Mouse (Mus musculus): ENCODE data around the gene Fkrp. TPM values are rescaled to one million over a fixed set of nuclear protein-coding genes. Genes with fewer than 3 reads are reported as not detected.
A peak's percentile ranks its signal among the peaks of the same experiment; 100 is the strongest.

Gene Fkrp
- total RNA-seq (2012; rRNA removed) (19.6 and 20.3 TPM in 2 replicates), total RNA-seq (2014; rRNA removed) (13.0 and 16.5 TPM in 2 replicates), polyA plus RNA-seq (2012; ENCODE audit: insufficient read length, low read depth) (19.6 and 23.4 TPM in 2 replicates)

DNA sequence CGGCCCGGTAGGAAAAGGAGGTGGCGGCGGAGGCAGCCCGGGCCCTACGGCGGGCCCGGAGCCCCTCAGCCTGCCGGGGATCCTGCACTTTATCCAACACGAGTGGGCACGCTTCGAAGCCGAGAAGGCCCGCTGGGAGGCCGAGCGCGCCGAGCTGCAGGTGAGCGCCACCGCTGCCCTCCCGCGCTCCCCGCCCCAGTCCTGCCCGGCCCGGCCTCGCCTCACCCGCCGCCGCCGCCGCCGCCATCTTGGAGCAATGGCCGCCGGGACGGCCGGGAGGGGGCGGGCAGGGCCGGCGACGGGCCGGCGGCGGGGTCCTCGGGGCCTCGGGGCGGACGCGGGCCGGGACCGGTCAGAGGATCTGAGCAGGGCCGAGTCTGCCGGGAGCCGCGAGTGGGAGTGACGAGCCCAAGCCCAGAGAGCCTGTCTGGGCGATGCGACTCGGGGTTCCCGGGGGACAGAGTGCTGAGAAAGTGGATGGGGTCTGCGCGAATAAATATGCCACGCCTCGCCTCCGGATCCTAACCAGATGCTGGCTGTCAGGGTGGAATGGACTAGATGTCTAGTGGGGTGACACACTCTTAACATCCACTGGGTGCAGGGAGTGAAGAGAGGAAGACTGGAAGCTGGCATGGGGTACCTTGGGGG, at the start of gene Fkrp:
Fkrp (minus strand) TSS at position 258 of the 648 bp plus-strand sequence.
- Histone ChIP-seq H3K9me3 (replicated peaks; ENCODE audit: low read length) (no peaks in the 10 kb centered on the region), H3K27me3 (replicated peaks) (no peaks in the 10 kb centered on the region), H3K79me2 (replicated peaks; ENCODE audit: control insufficient read depth, extremely low read depth, insufficient read depth, poor library complexity, severe bottlenecking) (peaks cover 49% of the 10 kb centered on the region), H3K4me2 (ENCODE audit: insufficient read depth, low read depth, poor library complexity, severe bottlenecking) (peak within 1 kb of the TSS; percentile 93), H3K9ac (ENCODE audit: insufficient read depth, low read depth) (peak within 1 kb of the TSS; percentile 99), H3K27ac (ENCODE audit: insufficient read depth, low read depth) (peak within 1 kb of the TSS; percentile 42), H3K4me1 (ENCODE audit: control insufficient read depth in 1 of 2, insufficient read depth in 2 of 2) (peaks cover 25 to 56% of the 10 kb centered on the region in 2 experiments), H3K36me3 (replicated peaks in 1 of 2; ENCODE audit: control insufficient read depth in 1 of 2, insufficient read depth in 1 of 2, low read length in 1 of 2) (peaks cover 19 to 63% of the 10 kb centered on the region in 2 experiments), H3K4me3 (replicated peaks in 1 of 3; ENCODE audit: low read depth in 2 of 3, low read length in 2 of 3, poor library complexity in 1 of 3) (peak within 1 kb of the TSS; percentile 82 to 95 (median 91))
- dilution Hi-C loops (cut with MboI; ENCODE audit: extremely low pct_ligation_motif_present, extremely low pct_unique_long_range_greater_than_20kb, low sequenced_read_pairs), result no loop called here
- DNase-seq (ENCODE audit: extremely low read depth), result no peak
- no peak for TF ChIP-seq UBTF (IDR thresholded peaks at IDR 0.05; ENCODE audit: low read depth, low read length)
- TF ChIP-seq ZMIZ1 (IDR thresholded peaks at IDR 0.05; ENCODE audit: low read depth, low read length), result 0 out of 2 replicates have a peak, but pooled peaks have one; percentile 56
- TF ChIP-seq KAT2A (IDR thresholded peaks at IDR 0.05; ENCODE audit: insufficient replicate concordance, low read length), result no peak
- no peak for TF ChIP-seq TCF12 (IDR thresholded peaks at IDR 0.05; ENCODE audit: low read depth, low read length)
- TF ChIP-seq NELFE (IDR thresholded peaks at IDR 0.05; ENCODE audit: low read depth, low read length), result peak; percentile 47; the same call in 1 of the 2 replicates
- TF ChIP-seq MAFK (IDR thresholded peaks at IDR 0.05; ENCODE audit: insufficient replicate concordance, low read length), result no peak
- TF ChIP-seq CHD1 (IDR thresholded peaks at IDR 0.05; ENCODE audit: low read depth, low read length), result no peak
- no peak for TF ChIP-seq TBP (conservative IDR thresholded peaks at IDR 0.05; ENCODE audit: low read depth, low read length)
- in situ Hi-C loops (cut with MboI; ENCODE audit: low pct_ligation_motif_present, low pct_unique_long_range_greater_than_20kb, low sequenced_read_pairs), result loop anchor here (5.0 kb wide), 1 partner anchor 91 kb away; the partner anchor contains the start of gene Ptgir

DNA sequence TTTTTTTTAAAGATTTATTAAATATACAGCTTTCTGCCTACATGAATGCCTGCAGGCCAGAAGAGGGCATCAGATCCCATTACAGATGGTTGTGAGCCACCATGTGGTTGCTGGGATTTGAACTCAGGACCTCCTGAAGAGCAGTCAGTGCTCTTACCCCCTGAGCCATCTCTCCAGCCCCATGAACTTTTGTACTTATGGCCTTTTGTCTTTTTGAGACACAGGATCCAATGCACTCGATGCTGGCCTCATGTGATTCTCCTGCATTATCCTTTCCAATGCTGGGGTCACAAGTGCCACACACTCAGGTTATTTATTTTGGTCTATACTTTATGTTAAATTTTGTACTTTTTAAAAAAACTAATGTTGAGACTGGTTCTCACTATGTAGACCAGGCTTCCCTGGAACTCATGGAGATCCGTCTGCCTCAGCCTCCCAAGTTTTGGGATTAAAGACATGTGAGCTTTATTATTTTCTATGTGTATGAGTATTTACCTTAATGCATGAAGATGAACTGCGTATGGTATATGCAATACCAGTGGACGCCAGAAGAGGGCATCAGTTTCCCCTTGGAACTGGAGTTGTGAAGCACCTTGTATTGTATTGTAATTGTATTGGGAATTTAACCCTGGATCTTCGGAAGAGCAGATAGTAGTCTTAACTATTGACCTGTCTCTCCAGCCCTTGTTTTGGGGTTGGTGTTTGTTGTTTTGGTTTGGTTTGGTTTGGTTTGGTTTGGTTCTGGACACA, 43.5 kb upstream of the Fkrp start:
- DNase-seq (ENCODE audit: extremely low read depth), result no peak
- TF ChIP-seq CTCF (conservative IDR thresholded peaks at IDR 0.05 in 1 of 2, IDR thresholded peaks at IDR 0.05 in 1 of 2; ENCODE audit: low read depth in 2 of 2, low read length in 2 of 2) (peak; percentile 66 to 84), EP300 (IDR thresholded peaks at IDR 0.05; ENCODE audit: low read length) (no peak), ZNF384 (IDR thresholded peaks at IDR 0.05; ENCODE audit: low read depth, low read length) (no peak), E2F4 (IDR thresholded peaks at IDR 0.05; ENCODE audit: insufficient replicate concordance, low read depth, low read length) (no peak), SMC3 (IDR thresholded peaks at IDR 0.05; ENCODE audit: low read depth, low read length) (peak; percentile 46), RAD21 (IDR thresholded peaks at IDR 0.05; ENCODE audit: low read depth, low read length) (peak; percentile 23), TBP (conservative IDR thresholded peaks at IDR 0.05; ENCODE audit: low read depth, low read length) (0 out of 2 replicates have a peak, but pooled peaks have one; percentile 55)
- in situ Hi-C loops (cut with MboI; ENCODE audit: low pct_ligation_motif_present, low pct_unique_long_range_greater_than_20kb, low sequenced_read_pairs), result no loop called here

More for the DNA sequence above, 43.5 kb upstream of the Fkrp start:
- H3K4me3 ChIP-seq (replicated peaks in 1 of 3; ENCODE audit: low read depth in 2 of 3, low read length in 2 of 3, poor library complexity in 1 of 3), result no peak overlapping the region
- H3K36me3 ChIP-seq (replicated peaks in 1 of 2; ENCODE audit: control insufficient read depth in 1 of 2, insufficient read depth in 1 of 2, low read length in 1 of 2), result peaks cover 71 to 94% of the 10 kb centered on the region in 2 experiments
- no peaks in the 10 kb centered on the region for H3K27me3 ChIP-seq (replicated peaks)
- H3K4me1 ChIP-seq (ENCODE audit: control insufficient read depth in 1 of 2, insufficient read depth in 2 of 2), result peaks cover 0 to 2% of the 10 kb centered on the region in 2 experiments; a peak in 1 of 4 replicates
- H3K27ac ChIP-seq (ENCODE audit: insufficient read depth, low read depth), result no peak overlapping the region
- no peak overlapping the region for H3K9ac ChIP-seq (ENCODE audit: insufficient read depth, low read depth)
- no peaks in the 10 kb centered on the region for H3K79me2 ChIP-seq (replicated peaks; ENCODE audit: control insufficient read depth, extremely low read depth, insufficient read depth, poor library complexity, severe bottlenecking)
- H3K9me3 ChIP-seq (replicated peaks; ENCODE audit: low read length), result no peaks in the 10 kb centered on the region
- dilution Hi-C loops (cut with MboI; ENCODE audit: extremely low pct_ligation_motif_present, extremely low pct_unique_long_range_greater_than_20kb, low sequenced_read_pairs), result no loop called here
- H3K4me2 ChIP-seq (ENCODE audit: insufficient read depth, low read depth, poor library complexity, severe bottlenecking), result no peak overlapping the region
